Mouse (Mus musculus) liver, adult 2 months (tissue): Measurements from ENCODE around the gene Zfp618.

Experiments used
- CTCF ChIP-seq: fragments of 200-500 bp; IDR thresholded peaks from 2 replicates; pipeline ENCODE4 v1.5.1; 2011; ENCODE audit warnings: low read depth, low read length, control low read depth
- POLR2A ChIP-seq: fragments of 200-500 bp; IDR thresholded peaks from 2 replicates; pipeline ENCODE4 v1.6.1; 2011; ENCODE audit warnings: low read length, control low read depth; ENCODE audit not compliant: insufficient read depth; ENCODE audit errors: extremely low read depth

DNA sequence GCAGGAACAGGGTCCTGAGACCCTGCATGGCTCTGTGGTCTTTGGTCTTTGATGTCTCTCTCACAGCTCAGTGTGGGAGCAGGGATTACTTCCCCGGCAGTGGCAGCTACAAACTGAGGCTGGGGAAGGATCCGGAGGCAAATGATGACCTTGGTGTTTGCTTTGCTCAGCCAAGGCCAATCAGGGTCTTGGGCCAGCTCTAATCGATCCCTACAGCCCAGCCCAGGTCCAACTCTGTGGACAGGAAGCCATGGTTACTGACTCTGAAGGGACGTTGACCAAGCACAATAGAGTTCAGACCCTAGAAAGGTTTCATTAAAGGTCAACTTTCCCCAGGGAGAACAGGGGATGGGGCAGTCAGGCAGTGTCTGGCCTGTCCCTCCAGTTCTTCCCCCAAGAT lies 188.7 kb downstream of the Zfp618 start:
- peak; percentile 67; the same call in 1 of the 2 replicates for TF ChIP-seq POLR2A
- no peak for TF ChIP-seq CTCF
